Mouse (Mus musculus): ENCODE measurements around the gene Lnx2. TPM values are rescaled to one million over a fixed set of nuclear protein-coding genes. Genes with fewer than 3 reads are reported as not detected.

Lnx2 gene
- polyA plus RNA-seq, 1 experiment from 2014 or later = 17.2 TPM

- no peaks in the 10 kb centered on the region for H3K9me3 ChIP-seq (replicated peaks)
- H3K36me3 ChIP-seq = peaks cover 30% of the 10 kb centered on the region
- no peak overlapping the region for H3K9ac ChIP-seq
- peak overlapping the region; percentile 48; the same call in 1 of the 2 replicates for H3K27ac ChIP-seq (replicated peaks)
- no peak overlapping the region for H3K4me2 ChIP-seq (replicated peaks)
- WGBS = 77% methylated on average over 7 of the region's 7 CpGs
- ATAC-seq (ENCODE audit: insufficient number of reproducible peaks, low FRiP score, low TSS enrichment, low read depth) = no peak
- H3K4me3 ChIP-seq (replicated peaks) = no peak overlapping the region
- no peaks in the 10 kb centered on the region for H3K27me3 ChIP-seq
- peaks cover 9% of the 10 kb centered on the region; the same call in 1 of the 2 replicates for H3K4me1 ChIP-seq
Measured at GRCm38 (mm10) chr5:147098667-147099066, 22.3 kb upstream of the Lnx2 start.

GRCm38 (mm10) chr5:147096586-147096985, 20.2 kb upstream of the Lnx2 start:
- Histone ChIP-seq H3K27ac (replicated peaks) (no peak overlapping the region), H3K9ac (no peak overlapping the region), H3K27me3 (no peaks in the 10 kb centered on the region), H3K36me3 (peaks cover 21% of the 10 kb centered on the region), H3K4me1 (peaks cover 9% of the 10 kb centered on the region; the same call in 1 of the 2 replicates), H3K4me2 (replicated peaks) (no peak overlapping the region), H3K4me3 (replicated peaks) (no peak overlapping the region), H3K9me3 (replicated peaks) (no peaks in the 10 kb centered on the region)
- no peak for ATAC-seq (ENCODE audit: insufficient number of reproducible peaks, low FRiP score, low TSS enrichment, low read depth)
- WGBS = 93% methylated on average over 4 of the region's 4 CpGs

GRCm38 (mm10) chr5:147094296-147094695, 17.9 kb upstream of the Lnx2 start:
- Histone ChIP-seq H3K27ac (replicated peaks) (no peak overlapping the region), H3K4me3 (replicated peaks) (no peak overlapping the region), H3K9me3 (replicated peaks) (no peaks in the 10 kb centered on the region), H3K9ac (no peak overlapping the region), H3K4me1 (peaks cover 21% of the 10 kb centered on the region), H3K4me2 (replicated peaks) (no peak overlapping the region), H3K36me3 (peaks cover 10% of the 10 kb centered on the region; the same call in 1 of the 2 replicates), H3K27me3 (no peaks in the 10 kb centered on the region)
- 86% methylated on average over 6 of the region's 6 CpGs for WGBS
- ATAC-seq (ENCODE audit: insufficient number of reproducible peaks, low FRiP score, low TSS enrichment, low read depth) = no peak

GRCm38 (mm10) chr5:147092448-147092847, 16.1 kb upstream of the Lnx2 start:
- Histone ChIP-seq H3K4me1 (peaks cover 18% of the 10 kb centered on the region), H3K4me2 (replicated peaks) (no peak overlapping the region), H3K9me3 (replicated peaks) (no peaks in the 10 kb centered on the region), H3K4me3 (replicated peaks) (no peak overlapping the region), H3K9ac (no peak overlapping the region), H3K36me3 (peaks cover 10% of the 10 kb centered on the region; the same call in 1 of the 2 replicates), H3K27ac (replicated peaks) (no peak overlapping the region), H3K27me3 (no peaks in the 10 kb centered on the region)
- ATAC-seq (ENCODE audit: insufficient number of reproducible peaks, low FRiP score, low TSS enrichment, low read depth) = no peak
- WGBS = 93% methylated on average over 7 of the region's 7 CpGs

DNA sequence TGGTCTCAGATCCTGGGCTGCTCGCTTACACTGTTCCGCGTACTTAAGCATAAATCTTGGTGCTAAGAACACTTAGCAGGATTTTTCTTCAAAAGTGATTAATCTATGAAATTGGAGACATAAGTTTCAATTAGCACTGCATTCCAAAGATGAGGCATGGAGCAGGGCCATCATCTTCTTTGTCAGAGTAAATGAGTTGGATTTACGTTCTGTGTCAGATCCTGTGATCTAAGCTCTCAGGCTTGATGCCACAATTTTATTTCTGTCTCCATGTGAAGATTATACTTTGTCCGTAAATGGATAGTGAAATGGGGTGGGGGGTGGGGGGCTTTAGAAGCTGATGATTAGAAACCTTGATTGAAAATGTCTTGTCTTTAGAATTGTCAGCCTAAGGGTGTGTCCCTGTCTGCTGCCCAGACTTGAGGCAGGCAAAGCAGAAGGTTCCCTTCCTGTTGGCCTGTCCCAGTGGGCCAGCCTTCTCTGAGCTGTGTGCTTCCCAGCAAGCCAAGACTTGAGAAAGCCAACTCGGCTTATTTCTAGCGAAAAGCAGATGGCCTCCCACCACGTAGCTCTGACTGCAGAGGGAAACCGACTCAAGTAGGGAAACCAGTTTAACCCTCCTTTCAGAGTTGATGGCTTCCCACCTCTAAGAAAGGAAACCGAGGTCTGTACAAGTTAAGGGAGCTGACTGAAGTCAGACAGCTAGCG, 14.0 kb upstream of the Lnx2 start:
- no peak overlapping the region for H3K9ac ChIP-seq
- H3K4me1 ChIP-seq = peaks cover 14% of the 10 kb centered on the region
- H3K36me3 ChIP-seq = 0 out of 2 replicates have a peak, but pooled peaks cover 2% of the 10 kb centered on the region
- no peaks in the 10 kb centered on the region for H3K9me3 ChIP-seq (replicated peaks)
- ATAC-seq (ENCODE audit: insufficient number of reproducible peaks, low FRiP score, low TSS enrichment, low read depth) = 0 out of 2 replicates have a peak, but pooled peaks have one; percentile 56
- no peak overlapping the region for H3K4me2 ChIP-seq (replicated peaks)
- no peak overlapping the region for H3K4me3 ChIP-seq (replicated peaks)
- peak overlapping the region; percentile 82 for H3K27ac ChIP-seq (replicated peaks)
- H3K27me3 ChIP-seq = no peaks in the 10 kb centered on the region
- WGBS = 40% methylated on average over 11 of the region's 11 CpGs

DNA sequence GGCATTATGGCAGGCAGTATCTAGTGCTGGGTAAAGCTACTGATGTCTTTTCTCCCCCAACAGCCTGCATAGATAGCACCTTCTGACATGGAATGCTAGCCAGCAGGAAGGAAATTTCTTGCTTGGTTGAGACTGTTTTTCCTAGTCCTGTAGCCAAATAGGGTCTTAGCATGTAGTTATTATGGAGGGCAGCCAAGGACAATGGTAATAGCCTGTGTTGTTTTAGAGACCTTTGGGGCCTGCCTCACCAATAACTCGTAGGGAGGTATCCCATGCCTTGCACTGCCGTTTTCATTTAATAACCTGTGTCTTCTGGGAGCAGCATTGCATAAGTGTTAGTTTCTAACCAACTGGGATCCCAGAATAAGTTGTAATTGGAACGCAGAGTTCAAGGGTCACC, 13.4 kb upstream of the Lnx2 start:
- WGBS = 47% methylated on average over 3 of the region's 3 CpGs
- H3K36me3 ChIP-seq = no peaks in the 10 kb centered on the region
- peaks cover 20% of the 10 kb centered on the region for H3K4me1 ChIP-seq
- no peak for ATAC-seq (ENCODE audit: insufficient number of reproducible peaks, low FRiP score, low TSS enrichment, low read depth)
- H3K4me2 ChIP-seq (replicated peaks) = no peak overlapping the region
- no peaks in the 10 kb centered on the region for H3K9me3 ChIP-seq (replicated peaks)
- H3K4me3 ChIP-seq (replicated peaks) = no peak overlapping the region
- no peaks in the 10 kb centered on the region for H3K27me3 ChIP-seq
- no peak overlapping the region for H3K9ac ChIP-seq
- H3K27ac ChIP-seq (replicated peaks) = peak overlapping the region; percentile 82; the same call in 1 of the 2 replicates

- WGBS = 91% methylated on average over 4 of the region's 4 CpGs
- Histone ChIP-seq H3K4me2 (replicated peaks) (no peak overlapping the region), H3K9me3 (replicated peaks) (no peaks in the 10 kb centered on the region), H3K4me1 (peaks cover 34% of the 10 kb centered on the region), H3K4me3 (replicated peaks) (no peak overlapping the region), H3K9ac (no peak overlapping the region), H3K27ac (replicated peaks) (no peak overlapping the region), H3K36me3 (no peaks in the 10 kb centered on the region), H3K27me3 (no peaks in the 10 kb centered on the region)
- no peak for ATAC-seq (ENCODE audit: insufficient number of reproducible peaks, low FRiP score, low TSS enrichment, low read depth)
Measured at GRCm38 (mm10) chr5:147086816-147087215, 10.4 kb upstream of the Lnx2 start.

- no peak overlapping the region for H3K4me3 ChIP-seq (replicated peaks)
- 53% methylated on average over 9 of the region's 9 CpGs for WGBS
- H3K4me1 ChIP-seq = peaks cover 29% of the 10 kb centered on the region
- no peaks in the 10 kb centered on the region for H3K9me3 ChIP-seq (replicated peaks)
- no peak overlapping the region for H3K4me2 ChIP-seq (replicated peaks)
- H3K27me3 ChIP-seq = no peaks in the 10 kb centered on the region
- H3K36me3 ChIP-seq = peaks cover 7% of the 10 kb centered on the region
- H3K27ac ChIP-seq (replicated peaks) = peak overlapping the region; percentile 65
- ATAC-seq (ENCODE audit: insufficient number of reproducible peaks, low FRiP score, low TSS enrichment, low read depth) = no peak
- no peak overlapping the region for H3K9ac ChIP-seq
Measured at GRCm38 (mm10) chr5:147085201-147085894, 9.0 kb upstream of the Lnx2 start.

GRCm38 (mm10) chr5:147078110-147078900, 1.9 kb upstream of the Lnx2 start:
- H3K36me3 ChIP-seq = peaks cover 7% of the 10 kb centered on the region
- ATAC-seq (ENCODE audit: insufficient number of reproducible peaks, low FRiP score, low TSS enrichment, low read depth) = no peak
- H3K9me3 ChIP-seq (replicated peaks) = no peaks in the 10 kb centered on the region
- H3K4me1 ChIP-seq = peaks cover 25% of the 10 kb centered on the region
- peak overlapping the region; percentile 73 for H3K4me3 ChIP-seq (replicated peaks)
- WGBS = 48% methylated on average over 11 of the region's 11 CpGs
- no peaks in the 10 kb centered on the region for H3K27me3 ChIP-seq
- H3K4me2 ChIP-seq (replicated peaks) = peak overlapping the region; percentile 94
- H3K27ac ChIP-seq (replicated peaks) = no peak overlapping the region
- H3K9ac ChIP-seq = peak overlapping the region; percentile 77

- peak overlapping the region; percentile 98 for H3K27ac ChIP-seq (replicated peaks)
- under 1% methylated on average over 57 of the region's 57 CpGs for whole genome bisulfite sequencing
Measured at GRCm38 (mm10) chr5:147077305-147078034, 1.1 kb upstream of the Lnx2 start.

More at GRCm38 (mm10) chr5:147077305-147078034, 1.1 kb upstream of the Lnx2 start:
- Histone ChIP-seq H3K9ac (peak overlapping the region; percentile 77), H3K9me3 (replicated peaks) (no peaks in the 10 kb centered on the region), H3K36me3 (peaks cover 7% of the 10 kb centered on the region), H3K4me1 (peaks cover 30% of the 10 kb centered on the region), H3K4me2 (replicated peaks) (peak overlapping the region; percentile 94), H3K4me3 (replicated peaks) (peak overlapping the region; percentile 73), H3K27me3 (no peaks in the 10 kb centered on the region)
- ATAC-seq (ENCODE audit: insufficient number of reproducible peaks, low FRiP score, low TSS enrichment, low read depth) = peak; percentile 63

Data from embryonic facial prominence, embryonic 15.5 days (tissue).